Mouse (Mus musculus): Measurements from ENCODE around the gene Psmd2.
A peak's percentile ranks its signal among the peaks of the same experiment; 100 is the strongest.

Psmd2 gene

GRCm38 (mm10) chr16:20701729-20702521, 50.5 kb downstream of the Psmd2 start:
- no peak for DNase-seq (ENCODE audit: low spot score in 2 of 2)

GRCm38 (mm10) chr16:20702522-20702893, 51.1 kb downstream of the Psmd2 start:
- peak; percentile 52 to 67 for DNase-seq (ENCODE audit: low spot score in 2 of 2)

GRCm38 (mm10) chr16:20703071-20703470, 51.6 kb downstream of the Psmd2 start:
- no peak for DNase-seq (ENCODE audit: low spot score in 2 of 2)

- DNase-seq (ENCODE audit: low spot score in 2 of 2): no peak
Measured at GRCm38 (mm10) chr16:20703699-20704400, 52.4 kb downstream of the Psmd2 start.

- DNase-seq (ENCODE audit: low spot score in 2 of 2): no peak
Measured at GRCm38 (mm10) chr16:20705786-20706185, 54.3 kb downstream of the Psmd2 start.

- no peak for DNase-seq (ENCODE audit: low spot score in 2 of 2)
Measured at GRCm38 (mm10) chr16:20706407-20707055, 55.1 kb downstream of the Psmd2 start.

GRCm38 (mm10) chr16:20708220-20708938, 56.9 kb downstream of the Psmd2 start:
- no peak for DNase-seq (ENCODE audit: low spot score in 2 of 2)

GRCm38 (mm10) chr16:20708939-20709734, 57.7 kb downstream of the Psmd2 start:
- DNase-seq (ENCODE audit: low spot score in 2 of 2): no peak

- DNase-seq (ENCODE audit: low spot score in 2 of 2): no peak
Measured at GRCm38 (mm10) chr16:20710370-20710769, 58.9 kb downstream of the Psmd2 start.

GRCm38 (mm10) chr16:20710810-20711209, 59.4 kb downstream of the Psmd2 start:
- no peak for DNase-seq (ENCODE audit: low spot score in 2 of 2)

- DNase-seq (ENCODE audit: low spot score in 2 of 2): no peak
Measured at GRCm38 (mm10) chr16:20712190-20712589, 60.7 kb downstream of the Psmd2 start.

- DNase-seq (ENCODE audit: low spot score in 2 of 2): no peak
Measured at GRCm38 (mm10) chr16:20712889-20713288, 61.4 kb downstream of the Psmd2 start.
